In genomic region chr14:28093913-28094312, GRCm38 (mm10) we compare ENCODE assay signal across 23 mouse cellular contexts.
"Had no signal": no experiment of that assay in that cellular context is flagged by ENCODE, and none has a peak within 500 bp of the region (broad histone marks: within the 10 kb centered on the region; RNA-seq: fewer than 3 reads in every experiment).

No protein-coding gene starts in this region.

- DNase-seq: cerebellum, adult 8-10 months; cerebellum, adult 9-10 months; cerebellum, adult 9-11 months; cerebellum, postnatal 25 days; cerebellum, postnatal 36 days; gastrocnemius, adult 2 months; gastrocnemius, postnatal 10 days; gastrocnemius, postnatal 14 days; gastrocnemius, postnatal 25 days; gastrocnemius, postnatal 36 days; heart, adult 11 months; heart, adult 18-20 months; heart, adult 2 months had no signal

- H3K9me3 ChIP-seq: embryonic facial prominence, embryonic 10.5 days; embryonic facial prominence, embryonic 12.5 days; embryonic facial prominence, embryonic 13.5 days; embryonic facial prominence, embryonic 15.5 days; forebrain, embryonic 10.5 days; forebrain, embryonic 12.5 days; forebrain, embryonic 13.5 days; forebrain, embryonic 15.5 days had no signal

- ATAC-seq: forebrain, embryonic 13.5 days; forebrain, embryonic 15.5 days; forebrain, embryonic 16.5 days had no signal

- H3K4me1 ChIP-seq: embryonic facial prominence, embryonic 10.5 days; embryonic facial prominence, embryonic 12.5 days; embryonic facial prominence, embryonic 15.5 days; forebrain, embryonic 10.5 days; forebrain, embryonic 12.5 days; forebrain, embryonic 13.5 days; forebrain, embryonic 15.5 days had no signal

- H3K9ac ChIP-seq: embryonic facial prominence, embryonic 12.5 days; embryonic facial prominence, embryonic 13.5 days; embryonic facial prominence, embryonic 15.5 days; forebrain, embryonic 12.5 days; forebrain, embryonic 13.5 days; forebrain, embryonic 15.5 days had no signal

- H3K27me3 ChIP-seq: embryonic facial prominence, embryonic 12.5 days; embryonic facial prominence, embryonic 13.5 days; embryonic facial prominence, embryonic 15.5 days; forebrain, embryonic 12.5 days; forebrain, embryonic 13.5 days; forebrain, embryonic 15.5 days had no signal

- H3K4me2 ChIP-seq: embryonic facial prominence, embryonic 12.5 days; embryonic facial prominence, embryonic 13.5 days; embryonic facial prominence, embryonic 15.5 days; forebrain, embryonic 12.5 days; forebrain, embryonic 13.5 days; forebrain, embryonic 15.5 days had no signal

- H3K27ac ChIP-seq: embryonic facial prominence, embryonic 10.5 days; embryonic facial prominence, embryonic 12.5 days; embryonic facial prominence, embryonic 13.5 days; embryonic facial prominence, embryonic 15.5 days; forebrain, embryonic 10.5 days; forebrain, embryonic 12.5 days; forebrain, embryonic 13.5 days; forebrain, embryonic 15.5 days; gastrocnemius, adult 2 months; heart, adult 2 months had no signal

- H3K36me3 ChIP-seq: embryonic facial prominence, embryonic 10.5 days; embryonic facial prominence, embryonic 12.5 days; embryonic facial prominence, embryonic 13.5 days; embryonic facial prominence, embryonic 15.5 days; forebrain, embryonic 10.5 days; forebrain, embryonic 12.5 days; forebrain, embryonic 15.5 days had no signal

- H3K4me3 ChIP-seq: embryonic facial prominence, embryonic 10.5 days; embryonic facial prominence, embryonic 12.5 days; embryonic facial prominence, embryonic 13.5 days; embryonic facial prominence, embryonic 15.5 days; erythroblast, embryonic 14.5 days; forebrain, embryonic 10.5 days; forebrain, embryonic 12.5 days; forebrain, embryonic 13.5 days; forebrain, embryonic 15.5 days; gastrocnemius, adult 2 months; heart, adult 2 months had no signal
